ENCODE assay signal across 7 mouse cellular contexts in genomic region chr9:114699262-114699661, GRCm38 (mm10).
"Had no signal": no experiment of that assay in that cellular context is flagged by ENCODE, and none has a peak within 500 bp of the region (broad histone marks: within the 10 kb centered on the region; RNA-seq: fewer than 3 reads in every experiment).

No protein-coding gene starts in this region.

- DNase-seq: layer of hippocampus, adult 9-11 months; left cerebral cortex, postnatal 4 days; lung, adult 18-20 months; retina, postnatal 1 day; right cerebral cortex, postnatal 14 days; thymus, adult 2 months; thymus, postnatal 25 days had no signal
